Mouse (Mus musculus) hindbrain, embryonic 15.5 days (tissue): ENCODE measurements around the gene Zfp120. TPM values are rescaled to one million over a fixed set of nuclear protein-coding genes. Genes with fewer than 3 reads are reported as not detected.
A peak's percentile ranks its signal among the peaks of the same experiment; 100 is the strongest.
"Not testable (repeated sequence)": the region's sequence is repeated elsewhere in the genome, so short reads cannot be mapped to it uniquely, and the experiment has no call there.

Source experiments
- ATAC-seq: fragments of 200-750 bp; cut with Nextera tagmentation; 2 replicates; pipeline ENCODE4 v1.8.0; 2017; ENCODE audit warnings: low read depth, moderate number of reproducible peaks, moderate TSS enrichment; ENCODE audit not compliant: low FRiP score
- H3K27ac ChIP-seq: fragments of 300-500 bp; sonication (generic); replicated peaks from 2 replicates; pipeline ENCODE4 v1.5.1; 2015; ENCODE audit warnings: mild to moderate bottlenecking, inconsistent platforms
- H3K27me3 ChIP-seq: fragments of 300-500 bp; sonication (generic); 2 replicates; pipeline ENCODE4 v1.6.1; 2015; ENCODE audit warnings: control low read depth, inconsistent platforms
- H3K36me3 ChIP-seq: fragments of 300-500 bp; sonication (generic); 2 replicates; pipeline ENCODE4 v1.6.1; 2015; ENCODE audit warnings: control low read depth, inconsistent platforms
- H3K4me1 ChIP-seq: fragments of 300-500 bp; sonication (generic); replicated peaks from 2 replicates; pipeline ENCODE4 v1.6.1; 2015; ENCODE audit warnings: control low read depth, inconsistent platforms
- H3K4me2 ChIP-seq: fragments of 300-500 bp; sonication (generic); 2 replicates; pipeline ENCODE4 v1.6.1; 2015; ENCODE audit warnings: moderate library complexity, mild to moderate bottlenecking, inconsistent platforms
- H3K4me3 ChIP-seq: fragments of 300-500 bp; sonication (generic); 2 replicates; pipeline ENCODE4 v1.5.1; 2015; ENCODE audit warnings: mild to moderate bottlenecking, inconsistent platforms
- H3K9ac ChIP-seq: fragments of 300-500 bp; sonication (generic); 2 replicates; pipeline ENCODE4 v1.6.1; 2015; ENCODE audit warnings: inconsistent platforms
- H3K9me3 ChIP-seq: fragments of 300-500 bp; sonication (generic); 2 replicates; pipeline ENCODE4 v1.6.1; 2016; ENCODE audit warnings: control low read depth, inconsistent platforms
- WGBS: fragments of 180-500 bp; shearing (Covaris S2); methylation state at CpG from one replicate; pipeline ENCODE4 v1.1.7; 2015; 5-methylcytosine and 5-hydroxymethylcytosine counted together
- polyA plus RNA-seq: library from polyadenylated mRNA; unstranded; fragments of >200 nt; fragmentation: Nextera tagmentation; extraction: Ambion mirVana; gene quantifications from 2 replicates; pipeline ENCODE4 v1.2.1, GENCODE M21; 2015

Gene Zfp120
- 9.9 TPM in 2 replicates for polyA plus RNA-seq

DNA sequence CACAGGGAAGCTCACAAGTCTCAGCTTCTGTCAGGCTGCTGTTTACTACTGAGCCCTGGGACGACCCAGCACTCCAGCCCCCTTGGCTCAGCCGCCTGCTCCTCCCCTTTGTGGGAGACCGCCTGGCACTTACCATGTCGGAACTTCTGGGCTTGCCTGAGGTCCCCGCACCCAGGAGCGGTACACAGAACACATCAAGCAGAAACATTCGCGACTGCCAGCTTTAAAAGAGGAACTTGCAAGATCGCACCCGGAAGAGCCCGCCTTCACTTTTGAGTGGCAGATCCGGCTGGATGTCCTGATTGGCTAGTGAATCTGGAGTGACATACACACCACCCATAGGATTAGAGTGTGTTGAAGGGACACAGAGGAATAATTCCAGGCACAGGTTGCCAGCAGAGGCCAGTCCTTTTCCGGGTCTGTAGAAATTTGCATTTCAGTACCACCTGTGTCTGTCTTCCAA is at the start of gene Zfp120:
Gene Zfp120 (minus strand): TSS at position 274 of the 463 bp plus-strand sequence.
- H3K9me3 ChIP-seq = peaks cover 4% of the 10 kb centered on the region; the same call in 1 of the 2 replicates
- WGBS = under 1% methylated on average over 13 of the region's 13 CpGs
- H3K4me2 ChIP-seq = peak within 1 kb of the TSS; percentile 66
- H3K9ac ChIP-seq = peak within 1 kb of the TSS; percentile 69
- H3K36me3 ChIP-seq = peaks cover 18% of the 10 kb centered on the region
- H3K27me3 ChIP-seq = no peaks in the 10 kb centered on the region
- peaks cover 7% of the 10 kb centered on the region for H3K4me1 ChIP-seq
- peak within 1 kb of the TSS; percentile 82 for H3K4me3 ChIP-seq
- ATAC-seq = peak; percentile 100
- H3K27ac ChIP-seq = peak within 1 kb of the TSS; percentile 81

DNA sequence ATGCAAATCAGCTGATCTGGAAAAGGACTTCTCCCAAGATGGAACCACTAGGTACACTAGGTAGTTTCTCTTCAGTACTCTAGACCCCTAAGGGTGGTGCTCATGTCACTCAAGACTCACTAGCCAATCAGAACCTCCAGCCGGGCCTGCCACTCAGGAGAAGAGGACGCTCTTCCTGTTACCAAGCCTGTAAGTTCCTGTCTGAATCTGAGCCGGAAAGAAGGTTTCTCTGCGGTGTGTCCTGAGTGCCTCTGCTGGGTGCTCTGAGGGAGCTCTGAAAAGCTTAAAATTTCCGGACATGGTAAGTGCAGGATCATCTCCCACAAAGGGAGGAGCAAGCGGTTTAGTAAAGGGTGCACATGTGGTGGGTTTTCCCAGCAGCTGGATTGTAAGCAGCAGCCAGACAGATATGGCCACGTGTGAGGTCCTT is 45.1 kb upstream of the Zfp120 start, which contains the start of gene Gm14139:
Gene Gm14139 (plus strand): TSS at position 186 of the 430 bp plus-strand sequence.
- H3K36me3 ChIP-seq, H3K27ac ChIP-seq, ATAC-seq, H3K9me3 ChIP-seq, H3K9ac ChIP-seq, H3K4me2 ChIP-seq, H3K4me3 ChIP-seq, H3K4me1 ChIP-seq, H3K27me3 ChIP-seq: not testable (repeated sequence)
- 78% methylated on average over 7 of the region's 7 CpGs for WGBS

DNA sequence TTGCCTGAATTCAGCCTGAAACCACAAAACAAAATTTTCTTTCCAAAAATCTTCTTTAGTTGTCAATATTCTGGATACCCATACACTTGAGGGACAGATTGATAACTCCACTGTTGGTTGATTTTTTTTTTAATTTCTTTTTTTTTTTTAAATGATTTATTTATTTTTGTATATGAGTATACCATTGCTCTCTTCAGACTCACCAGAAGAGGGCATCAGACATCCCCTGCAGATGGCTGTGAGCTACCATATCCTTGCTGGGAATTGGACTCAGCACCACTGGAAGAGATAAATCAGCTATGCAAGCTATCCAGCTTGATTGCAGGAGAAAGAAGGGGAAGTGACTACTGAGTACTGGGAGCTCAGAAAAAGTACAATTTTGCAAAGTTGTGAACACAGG is 44.5 kb upstream of the Zfp120 start:
- H3K9ac ChIP-seq, H3K27ac ChIP-seq, H3K4me1 ChIP-seq, H3K4me2 ChIP-seq, H3K27me3 ChIP-seq, H3K4me3 ChIP-seq, H3K36me3 ChIP-seq, ATAC-seq, H3K9me3 ChIP-seq: not testable (repeated sequence)

DNA sequence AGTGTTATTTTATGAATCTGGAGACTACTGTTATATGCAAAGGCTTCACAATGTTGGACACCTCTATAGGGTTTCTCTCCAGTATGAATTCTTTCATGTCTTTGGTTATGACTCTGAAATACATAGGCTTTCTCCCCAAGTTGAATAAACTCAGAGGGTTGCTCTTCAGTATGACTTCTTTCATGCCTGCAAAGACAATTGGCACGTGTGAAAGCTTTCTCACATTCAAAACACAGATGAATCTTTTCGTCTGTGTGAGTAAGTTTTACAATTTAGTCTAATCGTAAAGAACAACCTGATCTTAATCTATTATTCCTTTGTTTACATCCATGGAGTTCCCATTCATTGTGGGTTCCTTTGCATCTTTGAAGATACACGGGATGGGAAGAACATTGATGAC is 43.1 kb upstream of the Zfp120 start, which contains the start of gene Gm10770:
Gene Gm10770 (minus strand): TSS at position 101 of the 400 bp plus-strand sequence.
- ATAC-seq = not testable (repeated sequence)
- 88% methylated on average over 4 of the region's 4 CpGs for WGBS

DNA sequence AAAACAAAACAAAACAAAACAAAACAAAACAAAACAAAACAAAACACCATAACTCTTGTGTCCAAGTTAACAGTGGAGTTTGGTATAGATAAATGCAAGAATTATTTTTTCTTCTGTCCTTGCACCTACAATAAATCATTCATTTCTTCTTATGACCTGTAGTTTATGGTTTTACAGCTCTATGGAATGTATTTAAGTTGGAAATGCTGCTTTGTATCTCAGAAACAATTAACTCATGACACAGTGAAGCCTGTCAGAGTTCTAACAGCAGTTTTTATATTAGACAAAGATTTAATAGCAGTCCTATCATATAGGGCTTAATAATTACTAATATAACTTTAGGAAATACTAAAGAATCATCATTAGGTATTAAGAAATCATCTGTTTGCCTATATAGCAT is 37.3 kb upstream of the Zfp120 start:
- H3K4me1 ChIP-seq = no peaks in the 10 kb centered on the region
- no peaks in the 10 kb centered on the region for H3K36me3 ChIP-seq
- no peak overlapping the region for H3K9ac ChIP-seq
- no peak for ATAC-seq
- H3K4me3 ChIP-seq = no peak overlapping the region
- H3K27ac ChIP-seq = no peak overlapping the region
- 0 out of 2 replicates have a peak, but pooled peaks cover 6% of the 10 kb centered on the region for H3K9me3 ChIP-seq
- no peak overlapping the region for H3K4me2 ChIP-seq
- no peaks in the 10 kb centered on the region for H3K27me3 ChIP-seq

More for the DNA sequence above, 43.1 kb upstream of the Zfp120 start, which contains the start of gene Gm10770:
- H3K4me1 ChIP-seq, H3K27me3 ChIP-seq, H3K4me3 ChIP-seq, H3K27ac ChIP-seq, H3K4me2 ChIP-seq, H3K9ac ChIP-seq, H3K36me3 ChIP-seq, H3K9me3 ChIP-seq: not testable (repeated sequence)

DNA sequence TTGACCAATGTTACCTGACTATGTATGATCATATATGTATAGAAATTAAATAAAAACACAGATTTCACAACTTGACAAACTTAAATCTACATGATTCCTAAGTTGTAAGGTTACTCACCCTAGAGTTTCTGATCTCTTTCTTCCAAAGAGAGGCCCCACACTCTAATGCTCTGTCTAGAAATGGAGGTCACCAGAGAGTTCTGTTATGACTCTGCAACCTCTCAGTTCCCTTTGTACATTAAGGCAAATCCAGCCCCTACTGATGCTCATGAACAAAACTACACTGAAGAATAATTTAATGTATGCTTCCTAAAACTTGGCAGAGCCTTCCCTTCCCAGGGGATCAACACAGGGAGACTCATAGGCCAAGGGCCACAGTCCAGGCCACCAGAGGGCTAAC is 30.2 kb upstream of the Zfp120 start:
- Histone ChIP-seq H3K27ac (no peak overlapping the region), H3K36me3 (no peaks in the 10 kb centered on the region), H3K4me2 (no peak overlapping the region), H3K9ac (no peak overlapping the region), H3K27me3 (no peaks in the 10 kb centered on the region), H3K4me1 (no peaks in the 10 kb centered on the region), H3K9me3 (no peaks in the 10 kb centered on the region), H3K4me3 (no peak overlapping the region)
- no peak for ATAC-seq

DNA sequence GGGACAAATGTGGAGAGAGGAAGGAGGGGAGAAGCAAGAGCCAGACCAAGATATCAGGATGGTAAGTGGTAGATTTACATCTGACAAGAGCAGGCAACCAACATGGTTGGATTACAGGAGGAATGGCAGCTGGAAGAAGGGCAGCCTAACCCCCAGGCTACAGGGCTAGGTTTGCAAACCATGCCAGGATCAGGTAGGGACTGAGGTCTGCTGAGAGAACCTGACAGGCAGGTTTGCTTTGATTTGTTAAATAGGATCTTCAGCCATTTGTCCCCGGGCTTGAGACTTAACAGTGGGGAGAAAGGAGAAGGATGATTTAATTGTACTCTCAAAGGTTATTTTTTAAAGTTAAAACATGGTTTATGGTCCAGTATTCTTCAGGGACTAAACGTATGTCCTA is 3.7 kb downstream of the Zfp120 start:
- no peaks in the 10 kb centered on the region for H3K27me3 ChIP-seq
- H3K4me2 ChIP-seq = no peak overlapping the region
- H3K4me1 ChIP-seq = peaks cover 7% of the 10 kb centered on the region
- ATAC-seq = no peak
- H3K27ac ChIP-seq = no peak overlapping the region
- H3K36me3 ChIP-seq = peaks cover 43% of the 10 kb centered on the region
- 97% methylated on average over 2 of the region's 2 CpGs for WGBS
- H3K4me3 ChIP-seq = no peak overlapping the region
- no peak overlapping the region for H3K9ac ChIP-seq
- H3K9me3 ChIP-seq = peaks cover 21% of the 10 kb centered on the region; the same call in 1 of the 2 replicates

DNA sequence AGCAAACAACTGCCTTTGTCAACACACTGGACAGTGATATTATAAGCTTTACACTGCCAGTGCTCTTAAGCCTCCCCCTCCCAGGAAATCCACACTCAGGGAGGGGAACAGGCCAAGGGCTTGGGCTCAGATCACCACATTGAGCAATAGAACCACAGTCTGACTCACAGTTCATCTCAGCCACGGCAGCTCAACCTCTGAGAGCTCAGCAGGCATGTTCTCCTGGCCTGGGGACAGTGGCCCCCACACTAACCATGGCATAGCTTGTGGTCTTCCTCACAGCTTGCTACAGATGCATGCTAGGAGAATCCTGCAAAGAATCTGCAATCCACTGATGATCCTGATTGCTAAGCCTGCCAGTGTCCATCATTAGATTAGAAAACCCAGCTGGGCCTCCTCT is 4.5 kb downstream of the Zfp120 start:
- Histone ChIP-seq H3K9me3 (peaks cover 21% of the 10 kb centered on the region; the same call in 1 of the 2 replicates), H3K36me3 (peaks cover 44% of the 10 kb centered on the region)
- not testable (repeated sequence) for H3K4me1 ChIP-seq, H3K27ac ChIP-seq, H3K4me2 ChIP-seq, H3K27me3 ChIP-seq, H3K4me3 ChIP-seq, H3K9ac ChIP-seq, ATAC-seq
- WGBS = 94% methylated on average over 1 of the region's 1 CpGs

DNA sequence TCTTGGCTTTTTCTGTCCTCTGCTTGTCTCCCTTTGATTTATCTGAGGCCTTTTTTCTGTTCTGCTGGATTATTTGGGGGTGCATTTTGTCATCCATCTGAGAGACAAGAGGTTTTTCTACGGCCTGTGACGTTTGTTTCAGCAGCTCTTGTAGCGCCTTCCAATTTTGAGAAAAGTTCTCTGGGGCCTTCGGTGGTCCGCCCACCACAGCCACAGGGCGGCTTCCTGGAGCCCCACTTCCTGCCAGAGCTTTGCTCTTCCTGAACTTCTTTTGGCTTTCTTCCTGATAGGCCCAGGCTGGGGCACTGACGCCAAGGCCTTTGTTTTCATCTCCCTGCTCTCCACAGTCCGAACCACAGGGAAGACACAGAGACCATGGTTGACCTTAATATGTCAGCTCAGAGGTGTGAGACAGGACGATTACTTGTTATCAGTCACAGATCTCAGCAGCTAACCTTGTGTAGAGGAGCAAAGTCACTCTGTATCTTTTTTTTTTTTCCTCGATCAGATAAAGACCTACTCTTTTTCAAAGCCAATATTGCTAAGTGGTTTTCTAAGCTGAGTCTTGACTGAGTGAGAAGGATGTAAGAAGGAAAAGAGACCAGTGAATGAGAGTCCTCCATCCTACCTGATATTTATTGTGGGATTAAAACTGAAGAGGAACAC is 25.1 kb downstream of the Zfp120 start:
- no peak overlapping the region for H3K27ac ChIP-seq
- 95% methylated on average over 10 of the region's 10 CpGs for WGBS
- no peak overlapping the region for H3K9ac ChIP-seq
- no peaks in the 10 kb centered on the region for H3K4me1 ChIP-seq
- no peak overlapping the region for H3K4me2 ChIP-seq
- peaks cover 30% of the 10 kb centered on the region for H3K36me3 ChIP-seq
- no peak overlapping the region for H3K4me3 ChIP-seq
- H3K9me3 ChIP-seq = peaks cover 10% of the 10 kb centered on the region
- H3K27me3 ChIP-seq = no peaks in the 10 kb centered on the region
- no peak for ATAC-seq

DNA sequence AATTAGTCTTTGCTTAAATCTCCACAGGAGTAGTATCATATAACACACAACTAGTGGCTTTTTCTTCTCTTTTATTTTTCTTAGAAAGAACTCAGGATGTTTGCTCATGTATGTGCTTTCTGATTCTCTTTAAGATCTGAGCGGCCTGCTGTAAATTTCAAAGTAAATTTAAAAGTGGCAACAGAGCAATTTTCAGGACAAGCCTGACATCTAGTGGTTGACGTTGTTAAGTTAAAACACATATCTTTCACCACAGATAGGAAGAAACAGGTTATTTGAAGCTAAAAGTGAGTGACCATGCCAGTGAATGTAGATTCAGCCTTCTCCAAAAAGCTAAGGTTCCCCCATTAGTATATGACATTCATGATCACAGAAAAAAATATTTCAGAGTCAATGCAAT is 36.9 kb downstream of the Zfp120 start:
- not testable (repeated sequence) for H3K9ac ChIP-seq, H3K4me1 ChIP-seq, H3K9me3 ChIP-seq, H3K36me3 ChIP-seq, H3K4me2 ChIP-seq, H3K4me3 ChIP-seq, H3K27me3 ChIP-seq, ATAC-seq, H3K27ac ChIP-seq
- WGBS = 17% methylated on average over 2 of the region's 2 CpGs
